Mouse (Mus musculus): Measurements from ENCODE around the gene Sel1l3. TPM values are rescaled to one million over a fixed set of nuclear protein-coding genes. Genes with fewer than 3 reads are reported as not detected.

Sel1l3 gene
- polyA plus RNA-seq, 1 experiment: not detected

GRCm38 (mm10) chr5:53171611-53172255 lies 42.0 kb downstream of the Sel1l3 start:
- H3K4me1 ChIP-seq (ENCODE audit: control insufficient read depth, insufficient read depth, low read length): peaks cover 17% of the 10 kb centered on the region
- no peak overlapping the region for H3K4me3 ChIP-seq (ENCODE audit: insufficient read depth, low read depth, low read length)
- no peak overlapping the region for H3K27ac ChIP-seq (ENCODE audit: insufficient read depth, low read depth, low read length)
- no peak for TF ChIP-seq CTCF (IDR thresholded peaks at IDR 0.05; ENCODE audit: insufficient read depth, low read depth, low read length)
- TF ChIP-seq POLR2A (IDR thresholded peaks at IDR 0.05; ENCODE audit: insufficient read depth, low read depth, low read length): no peak
- WGBS: 89% methylated on average over 6 of the region's 6 CpGs

GRCm38 (mm10) chr5:53167564-53167963 lies 46.2 kb downstream of the Sel1l3 start:
- Histone ChIP-seq H3K4me3 (ENCODE audit: insufficient read depth, low read depth, low read length) (no peak overlapping the region), H3K27ac (ENCODE audit: insufficient read depth, low read depth, low read length) (no peak overlapping the region), H3K4me1 (ENCODE audit: control insufficient read depth, insufficient read depth, low read length) (no peaks in the 10 kb centered on the region)
- TF ChIP-seq CTCF (IDR thresholded peaks at IDR 0.05; ENCODE audit: insufficient read depth, low read depth, low read length) (no peak), POLR2A (IDR thresholded peaks at IDR 0.05; ENCODE audit: insufficient read depth, low read depth, low read length) (no peak)
- WGBS: 86% methylated on average over 4 of the region's 4 CpGs

- no peak overlapping the region for H3K4me3 ChIP-seq (ENCODE audit: insufficient read depth, low read depth, low read length)
- WGBS: 93% methylated on average over 5 of the region's 5 CpGs
- no peak overlapping the region for H3K27ac ChIP-seq (ENCODE audit: insufficient read depth, low read depth, low read length)
- H3K4me1 ChIP-seq (ENCODE audit: control insufficient read depth, insufficient read depth, low read length): no peaks in the 10 kb centered on the region
- no peak for TF ChIP-seq CTCF (IDR thresholded peaks at IDR 0.05; ENCODE audit: insufficient read depth, low read depth, low read length)
- TF ChIP-seq POLR2A (IDR thresholded peaks at IDR 0.05; ENCODE audit: insufficient read depth, low read depth, low read length): no peak
Observed at GRCm38 (mm10) chr5:53165672-53166071, 48.1 kb downstream of the Sel1l3 start.

GRCm38 (mm10) chr5:53162436-53162835 lies 51.3 kb downstream of the Sel1l3 start:
- TF ChIP-seq CTCF (IDR thresholded peaks at IDR 0.05; ENCODE audit: insufficient read depth, low read depth, low read length) (no peak), POLR2A (IDR thresholded peaks at IDR 0.05; ENCODE audit: insufficient read depth, low read depth, low read length) (no peak)

GRCm38 (mm10) chr5:53161506-53162186 lies 52.1 kb downstream of the Sel1l3 start:
- Histone ChIP-seq H3K27ac (ENCODE audit: insufficient read depth, low read depth, low read length) (no peak overlapping the region), H3K4me3 (ENCODE audit: insufficient read depth, low read depth, low read length) (no peak overlapping the region), H3K4me1 (ENCODE audit: control insufficient read depth, insufficient read depth, low read length) (no peaks in the 10 kb centered on the region)
- WGBS: 82% methylated on average over 8 of the region's 8 CpGs
- TF ChIP-seq POLR2A (IDR thresholded peaks at IDR 0.05; ENCODE audit: insufficient read depth, low read depth, low read length) (no peak), CTCF (IDR thresholded peaks at IDR 0.05; ENCODE audit: insufficient read depth, low read depth, low read length) (no peak)

More at GRCm38 (mm10) chr5:53162436-53162835, 51.3 kb downstream of the Sel1l3 start:
- WGBS: 89% methylated on average over 8 of the region's 8 CpGs
- H3K27ac ChIP-seq (ENCODE audit: insufficient read depth, low read depth, low read length): no peak overlapping the region
- no peak overlapping the region for H3K4me3 ChIP-seq (ENCODE audit: insufficient read depth, low read depth, low read length)
- no peaks in the 10 kb centered on the region for H3K4me1 ChIP-seq (ENCODE audit: control insufficient read depth, insufficient read depth, low read length)

- Histone ChIP-seq H3K4me1 (ENCODE audit: control insufficient read depth, insufficient read depth, low read length) (no peaks in the 10 kb centered on the region), H3K4me3 (ENCODE audit: insufficient read depth, low read depth, low read length) (no peak overlapping the region), H3K27ac (ENCODE audit: insufficient read depth, low read depth, low read length) (no peak overlapping the region)
- 91% methylated on average over 6 of the region's 6 CpGs for WGBS
- TF ChIP-seq CTCF (IDR thresholded peaks at IDR 0.05; ENCODE audit: insufficient read depth, low read depth, low read length) (no peak), POLR2A (IDR thresholded peaks at IDR 0.05; ENCODE audit: insufficient read depth, low read depth, low read length) (no peak)
Observed at GRCm38 (mm10) chr5:53160207-53160606, 53.5 kb downstream of the Sel1l3 start.

- no peak overlapping the region for H3K4me3 ChIP-seq (ENCODE audit: insufficient read depth, low read depth, low read length)
- WGBS: 88% methylated on average over 4 of the region's 4 CpGs
- no peak overlapping the region for H3K27ac ChIP-seq (ENCODE audit: insufficient read depth, low read depth, low read length)
- H3K4me1 ChIP-seq (ENCODE audit: control insufficient read depth, insufficient read depth, low read length): no peaks in the 10 kb centered on the region
- TF ChIP-seq POLR2A (IDR thresholded peaks at IDR 0.05; ENCODE audit: insufficient read depth, low read depth, low read length): no peak
- TF ChIP-seq CTCF (IDR thresholded peaks at IDR 0.05; ENCODE audit: insufficient read depth, low read depth, low read length): no peak
Observed at GRCm38 (mm10) chr5:53159631-53160030, 54.1 kb downstream of the Sel1l3 start.

- TF ChIP-seq CTCF (IDR thresholded peaks at IDR 0.05; ENCODE audit: insufficient read depth, low read depth, low read length) (no peak), POLR2A (IDR thresholded peaks at IDR 0.05; ENCODE audit: insufficient read depth, low read depth, low read length) (no peak)
- 58% methylated on average over 3 of the region's 3 CpGs for WGBS
- Histone ChIP-seq H3K4me3 (ENCODE audit: insufficient read depth, low read depth, low read length) (no peak overlapping the region), H3K4me1 (ENCODE audit: control insufficient read depth, insufficient read depth, low read length) (no peaks in the 10 kb centered on the region), H3K27ac (ENCODE audit: insufficient read depth, low read depth, low read length) (no peak overlapping the region)
Observed at GRCm38 (mm10) chr5:53159166-53159565, 54.6 kb downstream of the Sel1l3 start.

- WGBS: 66% methylated on average over 13 of the region's 13 CpGs
- TF ChIP-seq CTCF (IDR thresholded peaks at IDR 0.05; ENCODE audit: insufficient read depth, low read depth, low read length): no peak
- TF ChIP-seq POLR2A (IDR thresholded peaks at IDR 0.05; ENCODE audit: insufficient read depth, low read depth, low read length): no peak
- Histone ChIP-seq H3K4me3 (ENCODE audit: insufficient read depth, low read depth, low read length) (no peak overlapping the region), H3K4me1 (ENCODE audit: control insufficient read depth, insufficient read depth, low read length) (no peaks in the 10 kb centered on the region), H3K27ac (ENCODE audit: insufficient read depth, low read depth, low read length) (no peak overlapping the region)
Observed at GRCm38 (mm10) chr5:53155985-53156679, 57.6 kb downstream of the Sel1l3 start.
